Mouse (Mus musculus) embryo, embryonic 10.5 days (tissue): ENCODE data around the gene Frs2.
A peak's percentile ranks its signal among the peaks of the same experiment; 100 is the strongest.
"Not testable (repeated sequence)": the region's sequence is repeated elsewhere in the genome, so short reads cannot be mapped to it uniquely, and the experiment has no call there.

ENCODE experiments used
- DNase-seq: peaks from one replicate; pipeline ENCODE4 v3.0.0-alpha.2; 2015; ENCODE audit warnings: low spot score

Frs2 gene

GRCm38 (mm10) chr10:117146421-117146820, 1.9 kb downstream of the Frs2 start:
- no peak for DNase-seq

DNA sequence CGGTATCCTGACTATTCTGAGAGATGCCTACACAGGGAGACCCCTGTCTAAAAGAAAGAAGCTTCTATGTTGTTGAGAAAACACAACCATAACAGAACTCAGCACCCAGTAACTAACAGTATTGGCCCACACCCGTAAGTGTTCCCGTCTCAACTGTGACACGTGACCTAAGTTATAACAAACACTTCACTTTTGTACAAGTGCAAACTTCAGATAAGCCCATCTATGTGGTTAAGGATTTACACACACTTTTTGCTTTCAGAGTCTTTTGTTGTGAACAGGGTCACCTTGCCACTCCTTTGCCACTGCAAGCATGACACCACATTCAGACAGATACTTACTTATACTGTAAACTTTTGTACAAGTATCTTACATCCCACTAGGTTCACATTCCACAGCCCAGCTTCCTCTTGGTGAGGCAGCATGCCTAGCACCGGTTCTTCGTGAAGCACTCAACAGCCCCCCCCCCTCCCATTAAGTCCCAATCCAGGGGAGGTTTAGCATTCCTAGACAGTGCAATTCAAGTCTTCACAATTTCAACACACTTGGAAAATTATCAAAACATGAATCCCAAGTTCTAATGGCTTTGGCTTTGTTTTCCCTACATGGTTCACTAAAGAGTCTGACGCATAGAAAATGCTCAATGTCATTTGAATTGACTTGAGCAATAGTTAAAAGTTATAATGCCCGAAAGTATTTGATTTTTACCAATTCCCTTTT, 2.6 kb downstream of the Frs2 start:
- no peak for DNase-seq

DNA sequence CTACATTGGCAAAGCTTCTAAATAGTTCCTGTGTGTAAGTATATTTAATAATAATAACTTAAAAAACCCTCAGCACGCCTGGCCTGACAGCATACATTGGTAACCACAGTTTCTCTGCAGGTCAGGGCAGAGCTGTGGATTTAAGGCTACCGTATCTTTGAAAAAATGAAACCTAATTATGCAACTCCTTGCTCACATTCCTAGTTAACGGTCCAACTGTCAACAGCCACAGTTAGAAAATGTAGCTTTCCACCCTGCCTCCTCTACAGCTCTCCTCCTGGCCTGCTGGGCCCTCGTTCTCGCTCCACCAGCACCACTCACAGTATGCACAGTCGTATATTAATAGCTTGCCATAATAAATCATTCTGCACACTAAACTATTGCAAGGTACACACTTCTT, 3.7 kb downstream of the Frs2 start:
- no peak for DNase-seq

DNA sequence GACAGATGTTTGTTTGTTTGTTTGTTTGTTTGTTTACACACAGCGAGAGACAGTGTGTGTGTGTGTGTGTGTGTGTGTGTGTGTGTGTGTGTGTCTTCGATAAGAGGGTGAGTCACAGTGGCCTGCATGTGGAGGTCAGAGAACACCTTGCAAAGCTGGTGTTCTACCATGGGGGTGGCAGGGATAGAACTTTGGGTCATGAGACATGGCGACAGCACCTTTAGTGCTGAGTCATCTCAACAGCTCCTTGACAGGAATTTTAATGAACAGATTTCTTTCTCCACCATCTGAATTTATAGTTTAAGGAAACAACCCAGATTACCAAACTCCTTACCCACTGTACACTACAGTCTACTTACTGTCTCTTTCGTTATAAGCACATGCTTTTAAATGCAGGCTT, 4.3 kb downstream of the Frs2 start:
- DNase-seq: no peak

GRCm38 (mm10) chr10:117143311-117143710, 5.0 kb downstream of the Frs2 start:
- DNase-seq: no peak

GRCm38 (mm10) chr10:117141939-117142552, 6.3 kb downstream of the Frs2 start:
- DNase-seq: peak; percentile 50

GRCm38 (mm10) chr10:117131506-117131905, 16.8 kb downstream of the Frs2 start:
- DNase-seq: not testable (repeated sequence)

- no peak for DNase-seq
Observed at GRCm38 (mm10) chr10:117130037-117130436, 18.3 kb downstream of the Frs2 start.

DNA sequence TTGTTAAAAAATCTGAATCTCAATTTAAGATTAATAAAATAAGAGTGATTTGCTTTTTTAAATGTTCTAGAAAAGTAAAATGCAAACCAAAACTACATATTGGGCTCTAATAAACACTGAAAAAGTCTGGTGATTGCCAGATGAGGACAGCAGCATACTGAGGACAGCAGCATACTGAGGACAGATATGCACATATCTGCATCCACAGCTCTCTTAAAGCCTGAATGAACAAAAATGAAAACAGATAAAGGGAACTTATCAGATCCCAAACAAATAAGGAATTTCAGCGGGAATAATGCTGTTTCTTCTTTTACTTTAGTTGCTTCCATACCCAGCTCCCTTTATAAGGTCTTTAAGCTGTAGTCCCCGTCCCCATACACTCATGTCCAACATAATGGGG, 19.6 kb downstream of the Frs2 start:
- no peak for DNase-seq

- no peak for DNase-seq
Observed at GRCm38 (mm10) chr10:117127480-117127879, 20.9 kb downstream of the Frs2 start.

- DNase-seq: no peak
Observed at GRCm38 (mm10) chr10:117126719-117127118, 21.6 kb downstream of the Frs2 start.

GRCm38 (mm10) chr10:117126233-117126632, 22.1 kb downstream of the Frs2 start:
- no peak for DNase-seq

DNA sequence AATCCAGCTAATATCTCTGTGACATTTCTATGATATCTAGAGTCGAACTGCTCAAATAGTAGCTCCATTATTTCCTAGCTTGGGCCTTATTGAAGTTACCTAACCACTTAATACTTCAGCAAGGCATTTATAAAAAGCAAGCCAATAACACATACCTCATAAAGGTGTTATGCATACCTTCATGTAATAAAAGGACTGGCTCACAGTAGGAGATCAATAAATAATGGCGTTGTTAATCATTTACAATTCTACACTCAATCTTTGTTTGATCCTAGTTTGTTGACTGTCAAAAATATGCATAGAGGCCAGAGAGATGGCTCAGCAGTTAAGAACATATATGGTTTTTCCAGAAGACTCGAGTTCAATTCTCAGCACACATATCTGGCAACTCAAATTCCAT, 26.9 kb downstream of the Frs2 start:
- DNase-seq: no peak

DNA sequence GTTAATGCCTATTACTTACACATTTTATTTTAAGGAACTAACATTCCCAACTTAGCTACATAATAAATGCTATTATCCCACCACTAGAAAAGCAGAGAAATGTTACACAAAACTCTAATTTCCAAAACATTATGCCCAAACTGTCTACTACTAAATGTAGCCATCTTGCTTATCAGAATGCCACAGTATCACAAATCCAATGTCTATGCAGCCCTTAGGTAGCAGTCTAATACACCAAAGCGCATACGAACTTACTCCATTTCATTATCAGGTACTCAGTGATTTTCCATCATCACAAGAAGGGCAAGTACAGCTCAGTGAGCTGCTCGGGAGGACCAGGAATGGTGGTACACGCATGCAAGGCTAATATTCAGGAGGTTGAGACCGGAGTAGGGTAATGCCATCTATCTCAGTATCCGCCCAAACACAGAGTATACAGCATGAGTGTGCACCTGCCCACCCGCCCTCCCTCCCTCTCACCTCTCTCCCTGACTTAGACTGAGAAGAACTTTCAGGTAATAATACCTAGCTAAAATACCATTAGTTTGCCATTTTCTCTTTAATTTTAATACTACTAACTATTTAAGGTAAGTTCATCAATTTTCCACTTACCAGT, 28.2 kb downstream of the Frs2 start:
- DNase-seq: no peak

DNA sequence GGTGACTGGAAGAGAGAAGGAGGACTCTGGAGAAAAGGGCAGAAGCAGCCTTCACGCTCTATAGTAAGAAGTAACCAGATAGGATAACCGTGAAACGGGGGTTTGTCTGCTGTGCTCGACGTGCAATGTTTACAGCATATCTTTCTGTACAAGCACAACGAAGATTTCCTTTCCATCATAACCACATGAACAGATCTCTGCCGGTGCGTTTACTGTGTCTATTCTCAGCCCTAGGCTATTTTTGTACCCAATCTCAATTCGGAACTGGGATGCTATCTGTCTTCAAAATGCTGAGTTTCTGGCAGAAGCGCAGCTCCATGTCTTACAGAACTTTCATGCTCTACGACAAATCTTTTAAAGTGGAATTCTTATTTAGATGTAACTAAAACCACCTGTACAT, 28.8 kb downstream of the Frs2 start:
- no peak for DNase-seq

GRCm38 (mm10) chr10:117118421-117118831, 29.9 kb downstream of the Frs2 start:
- DNase-seq: no peak

DNA sequence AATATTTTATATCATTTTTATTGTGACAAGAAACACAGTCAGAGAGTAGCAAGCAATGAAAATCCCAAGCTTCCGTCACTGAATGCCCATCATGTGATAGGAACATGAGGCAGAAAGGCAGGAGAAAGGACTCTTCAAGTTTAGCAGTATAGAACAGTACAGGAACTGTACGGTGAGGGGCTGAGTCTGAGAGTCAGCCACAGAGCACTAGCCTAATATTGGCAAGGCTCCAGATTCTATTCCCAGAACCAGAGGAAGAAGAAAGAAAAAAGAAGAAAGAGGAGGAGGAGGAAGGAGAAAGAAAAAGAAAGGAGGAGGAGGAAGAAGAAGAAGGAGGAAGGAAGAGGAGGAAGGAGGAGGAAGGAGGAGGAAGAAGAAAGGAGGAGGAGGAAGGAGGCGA, 32.7 kb downstream of the Frs2 start:
- no peak for DNase-seq

GRCm38 (mm10) chr10:117112545-117112944, 35.8 kb downstream of the Frs2 start:
- DNase-seq: no peak

GRCm38 (mm10) chr10:117111455-117111854, 36.9 kb downstream of the Frs2 start:
- DNase-seq: peak; percentile 28

- no peak for DNase-seq
Observed at GRCm38 (mm10) chr10:117110271-117110670, 38.1 kb downstream of the Frs2 start.

DNA sequence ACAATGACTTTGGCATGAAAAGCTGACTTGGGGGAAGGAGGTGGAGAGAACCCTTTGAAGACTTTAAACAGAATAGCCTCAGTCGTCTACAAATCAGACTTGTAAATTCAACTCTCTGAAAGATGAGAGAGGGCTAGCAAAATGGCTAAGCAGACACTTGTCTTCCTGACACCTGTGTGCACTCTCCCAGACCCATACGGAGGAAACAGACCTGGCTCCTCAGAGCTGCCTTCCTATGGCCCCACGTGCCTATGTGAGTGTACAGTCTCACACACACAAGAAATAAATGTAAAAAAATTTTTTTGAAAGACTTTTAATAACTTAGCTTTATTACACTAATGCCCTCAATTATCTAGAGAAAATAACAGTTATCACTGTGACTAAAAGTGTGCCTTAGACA, 41.6 kb downstream of the Frs2 start:
- no peak for DNase-seq

GRCm38 (mm10) chr10:117106244-117106643, 42.1 kb downstream of the Frs2 start:
- peak; percentile 31 for DNase-seq

- no peak for DNase-seq
Observed at GRCm38 (mm10) chr10:117105015-117105414, 43.3 kb downstream of the Frs2 start.
